Mouse (Mus musculus) megakaryocyte, embryonic 14.5 days (primary cell): ENCODE measurements around the gene Cbx8.

Experiments used
- FLI1 ChIP-seq: IDR thresholded peaks from 2 replicates; pipeline ENCODE4 v1.6.1; 2012; ENCODE audit warnings: low read length, inconsistent platforms, mixed read lengths
- GATA1 ChIP-seq: IDR thresholded peaks from 3 replicates; pipeline ENCODE4 v1.6.1; 2012; ENCODE audit warnings: mixed read lengths, low read length, inconsistent platforms, borderline replicate concordance

DNA sequence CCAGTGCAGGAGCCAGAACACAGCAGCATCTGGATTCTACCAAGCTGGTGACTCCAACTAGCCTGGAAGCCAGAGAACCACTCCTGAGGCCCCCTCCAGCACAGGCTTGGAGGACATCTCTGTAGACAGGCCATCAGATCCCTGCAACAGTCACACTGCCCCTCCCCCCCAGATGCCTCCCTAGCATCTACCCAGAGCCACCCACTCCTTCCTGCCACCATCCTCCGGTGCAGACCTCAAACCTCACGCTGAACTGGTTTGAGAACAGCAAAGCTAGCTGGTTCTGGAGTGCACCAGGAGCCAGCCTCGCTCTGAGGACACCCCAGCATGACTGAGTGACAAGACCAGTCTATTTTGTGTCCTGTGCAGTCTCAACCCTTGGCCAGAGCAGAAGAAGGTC is 48.0 kb downstream of the Cbx8 start:
- TF ChIP-seq GATA1, result no peak
- no peak for TF ChIP-seq FLI1
